Mouse (Mus musculus) T-cell, adult 2 months (primary cell): ENCODE measurements at regions not wholly inside any gene's neighbourhood (a gene's known extent, or its start where the extent isn't known, plus 50 kb on each side); places are given as distances from the start of the nearest gene placed in this dataset.
A peak's percentile ranks its signal among the peaks of the same experiment; 100 is the strongest.

Source experiments
- DNase-seq: peaks from one replicate; pipeline ENCODE4 v3.0.0; 2022; ENCODE audit warnings: low spot score

GRCm38 (mm10) chr15:36888351-36889069, 119.1 kb downstream of the Zfp706 start:
- DNase-seq: no peak

- DNase-seq: no peak
Observed at GRCm38 (mm10) chr15:36884671-36885365, 122.8 kb downstream of the Zfp706 start.

DNA sequence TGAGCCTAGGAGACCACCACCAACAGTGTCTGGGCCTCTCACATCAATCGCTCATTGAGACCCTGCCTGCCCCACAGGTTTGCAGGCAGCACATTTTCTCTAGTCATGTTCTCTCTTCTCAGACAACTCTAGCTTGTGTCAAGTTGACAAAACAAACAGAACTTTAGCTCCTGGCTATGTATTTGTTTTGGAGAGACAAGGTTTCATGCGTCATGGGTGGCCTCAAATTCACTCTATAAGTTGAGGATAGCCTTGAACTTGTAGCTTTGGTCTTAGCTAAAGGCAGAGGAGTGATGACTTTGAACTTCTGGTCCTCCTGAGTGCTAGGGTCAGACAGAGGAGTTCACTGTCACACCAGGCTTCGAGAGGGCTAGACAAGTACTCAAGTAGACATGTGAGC, 123.5 kb downstream of the Zfp706 start:
- DNase-seq: no peak

DNA sequence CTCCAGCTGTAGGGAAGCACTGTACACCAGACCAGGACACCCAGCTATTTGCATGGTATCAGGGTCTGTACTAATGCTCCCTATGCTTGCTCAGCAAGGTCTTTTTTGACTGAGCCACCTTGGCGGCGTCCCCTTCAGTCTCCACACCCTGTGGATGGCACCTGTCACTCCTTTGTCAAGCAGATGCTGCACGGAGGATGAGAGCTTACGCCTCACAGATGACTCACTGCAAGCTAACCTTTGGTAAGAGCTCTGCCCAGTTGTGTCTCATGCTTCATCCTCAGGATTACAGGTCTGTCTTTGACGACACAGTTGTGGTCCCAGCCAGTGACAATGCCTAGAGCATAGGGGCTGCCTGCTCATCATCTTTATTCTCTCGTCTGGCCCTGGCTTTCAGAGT, 124.4 kb downstream of the Zfp706 start:
- DNase-seq: no peak

DNA sequence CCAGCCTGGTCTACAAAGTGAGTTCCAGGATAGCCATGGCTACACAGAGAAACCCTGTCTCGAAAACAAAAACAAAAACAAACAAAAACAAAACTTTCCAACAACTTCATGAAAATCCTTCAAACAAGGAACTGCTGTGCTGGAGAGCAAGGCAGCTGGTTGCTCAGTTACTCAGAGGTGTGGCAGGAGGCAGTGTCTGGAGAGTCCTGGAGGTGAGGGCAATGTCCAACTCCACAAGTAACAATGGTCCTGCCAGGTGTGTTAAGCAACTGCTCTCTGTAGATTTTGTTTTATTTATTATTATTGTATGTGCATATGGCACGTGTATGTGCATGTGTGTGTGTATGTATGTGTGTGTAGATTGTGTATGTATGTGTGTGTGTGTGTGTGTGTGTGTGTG, 126.0 kb downstream of the Zfp706 start:
- DNase-seq: no peak

- no peak for DNase-seq
Observed at GRCm38 (mm10) chr15:36880602-36881001, 127.0 kb downstream of the Zfp706 start.

GRCm38 (mm10) chr15:36879587-36879986, 128.0 kb downstream of the Zfp706 start:
- no peak for DNase-seq

- no peak for DNase-seq
Observed at GRCm38 (mm10) chr15:36878960-36879359, 128.6 kb downstream of the Zfp706 start.

GRCm38 (mm10) chr15:36878276-36878675, 129.3 kb downstream of the Zfp706 start:
- no peak for DNase-seq

- DNase-seq: no peak
Observed at GRCm38 (mm10) chr15:36877501-36877900, 130.1 kb downstream of the Zfp706 start.

DNA sequence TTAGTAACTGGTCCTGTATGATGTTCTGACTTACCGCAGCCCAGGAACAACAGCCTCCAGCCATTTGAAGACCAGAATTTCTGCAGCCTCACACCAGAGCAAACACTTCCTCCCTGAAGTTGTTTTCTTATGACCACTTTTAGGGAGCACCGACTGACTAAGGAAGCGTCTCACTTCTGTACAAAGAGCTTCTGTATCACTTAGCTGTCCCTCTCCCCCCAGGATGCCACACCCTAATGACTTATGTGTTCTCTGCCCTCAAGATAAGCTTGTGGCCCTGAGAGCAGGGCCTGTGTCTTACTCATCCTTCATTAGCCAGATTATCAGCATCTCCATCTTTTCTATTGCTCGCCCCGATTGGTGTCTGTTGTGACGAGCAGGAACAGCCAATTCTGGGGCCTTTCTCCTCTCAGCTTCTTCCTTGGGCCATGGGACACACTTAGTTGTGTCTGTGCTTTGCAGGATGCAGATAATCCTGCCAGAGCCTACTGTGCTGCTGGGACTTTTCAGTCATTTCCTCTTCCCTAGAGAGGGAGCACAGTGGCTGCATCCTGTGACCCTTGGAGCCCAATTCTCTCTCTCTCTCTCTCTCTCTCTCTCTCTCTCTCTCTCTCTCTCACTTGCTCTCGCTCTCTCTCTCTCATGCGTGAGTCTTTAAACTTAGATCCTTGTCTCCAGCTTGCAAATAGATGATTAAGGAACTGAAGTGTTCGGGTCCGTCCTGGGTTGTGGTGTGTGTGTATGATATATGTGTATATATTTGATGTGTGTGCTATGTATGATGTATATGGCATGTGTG, 131.4 kb downstream of the Zfp706 start:
- DNase-seq: no peak

- DNase-seq: no peak
Observed at GRCm38 (mm10) chr15:36874555-36874954, 133.0 kb downstream of the Zfp706 start.

- no peak for DNase-seq
Observed at GRCm38 (mm10) chr15:36873884-36874243, 133.7 kb downstream of the Zfp706 start.

DNA sequence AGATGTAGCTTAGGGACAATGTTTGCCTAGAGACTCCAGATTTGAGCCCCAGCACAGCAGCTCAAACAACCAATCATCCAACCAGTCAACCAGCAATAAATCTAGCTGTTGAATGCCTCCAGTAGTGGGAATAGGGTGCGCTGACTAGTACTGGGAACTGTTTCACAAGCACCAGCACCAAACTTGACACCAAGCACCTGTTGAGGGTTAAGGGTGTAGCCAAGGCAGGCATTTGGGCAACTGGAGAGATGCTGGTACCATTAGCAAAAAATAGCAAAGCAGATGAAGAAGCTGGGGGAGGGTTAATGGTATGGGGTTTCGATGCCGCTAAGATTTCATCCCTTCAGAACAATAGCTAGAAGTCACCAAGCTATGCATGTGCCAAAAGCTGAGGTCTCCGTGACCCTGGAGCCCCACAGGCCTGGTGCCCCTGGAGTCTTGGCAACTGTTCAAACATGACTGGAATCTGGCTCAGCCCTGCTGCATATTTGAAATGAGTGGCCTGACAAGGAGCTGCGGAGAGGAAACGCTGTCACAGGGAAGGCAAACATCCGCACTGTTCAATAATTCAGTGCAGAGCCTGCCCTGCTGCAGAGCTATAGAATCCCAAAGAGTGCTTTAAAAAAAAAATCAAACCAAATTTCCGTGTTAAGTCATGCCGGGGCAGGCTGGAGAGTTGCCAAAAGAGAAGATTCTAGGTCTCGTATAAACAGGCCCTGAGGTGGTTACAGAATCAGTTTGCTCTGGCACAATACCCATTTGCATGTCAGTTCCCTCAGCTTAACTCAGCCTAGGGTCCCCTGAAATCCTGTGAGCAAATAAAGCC, 134.3 kb downstream of the Zfp706 start:
- no peak for DNase-seq

- no peak for DNase-seq
Observed at GRCm38 (mm10) chr15:36872566-36872965, 135.0 kb downstream of the Zfp706 start.

DNA sequence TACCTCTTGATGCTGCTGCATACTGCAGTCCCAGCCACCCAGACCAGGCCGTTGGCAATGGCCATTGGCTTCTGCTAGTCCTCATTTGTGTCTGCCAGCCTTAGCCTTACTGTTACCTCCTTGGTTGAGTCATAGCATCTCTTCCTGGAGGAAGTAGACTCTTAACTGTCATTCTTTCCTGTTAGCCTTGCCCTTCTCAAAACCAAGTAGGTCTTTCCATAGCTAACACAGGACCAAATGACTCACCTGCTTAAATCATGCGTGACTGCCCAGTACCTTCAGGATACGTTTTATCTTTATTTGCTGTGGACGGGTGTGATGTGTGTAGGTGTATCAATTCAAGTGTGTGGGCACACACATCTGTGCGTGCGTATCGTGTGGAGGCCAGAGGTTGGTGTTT, 136.9 kb downstream of the Zfp706 start:
- DNase-seq: no peak

DNA sequence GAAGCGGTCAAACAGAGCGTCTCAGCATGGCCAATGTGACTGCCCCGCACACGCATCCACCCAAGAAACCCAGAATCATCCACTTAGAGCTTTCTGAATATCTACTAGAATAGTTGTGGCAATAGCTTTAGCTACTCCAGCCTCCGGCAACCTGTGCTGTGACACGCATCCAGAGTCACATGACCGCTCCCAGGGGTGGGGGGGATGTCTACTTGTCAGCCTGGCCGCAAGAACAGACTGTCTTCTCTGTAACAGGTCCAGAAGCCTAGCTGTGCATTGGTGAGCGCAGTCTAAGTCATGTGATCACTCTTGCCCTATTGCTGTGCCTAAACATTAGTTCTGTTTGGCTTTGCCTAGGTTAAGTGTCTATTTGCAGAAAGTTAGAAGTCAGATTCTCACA, 137.5 kb downstream of the Zfp706 start:
- DNase-seq: no peak

DNA sequence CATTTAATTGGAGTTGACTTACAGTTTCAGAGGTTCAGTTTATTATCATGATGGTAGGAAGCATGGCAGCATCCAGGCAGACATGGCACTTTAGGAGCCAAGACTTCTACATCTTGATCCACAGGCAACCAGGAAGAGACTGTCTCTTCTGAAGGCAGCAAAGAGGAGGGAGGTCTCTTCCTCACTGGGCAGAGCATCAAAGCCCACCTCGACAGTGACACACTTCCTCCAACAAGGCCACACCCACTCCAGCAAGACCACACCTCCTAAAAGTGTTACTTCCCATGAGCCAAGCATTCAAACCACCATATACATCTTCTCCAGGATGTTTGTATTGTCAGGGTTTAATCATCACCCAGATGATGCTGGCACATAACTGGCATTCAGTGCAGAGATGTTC, 141.5 kb downstream of the Zfp706 start:
- DNase-seq: peak; percentile 52

DNA sequence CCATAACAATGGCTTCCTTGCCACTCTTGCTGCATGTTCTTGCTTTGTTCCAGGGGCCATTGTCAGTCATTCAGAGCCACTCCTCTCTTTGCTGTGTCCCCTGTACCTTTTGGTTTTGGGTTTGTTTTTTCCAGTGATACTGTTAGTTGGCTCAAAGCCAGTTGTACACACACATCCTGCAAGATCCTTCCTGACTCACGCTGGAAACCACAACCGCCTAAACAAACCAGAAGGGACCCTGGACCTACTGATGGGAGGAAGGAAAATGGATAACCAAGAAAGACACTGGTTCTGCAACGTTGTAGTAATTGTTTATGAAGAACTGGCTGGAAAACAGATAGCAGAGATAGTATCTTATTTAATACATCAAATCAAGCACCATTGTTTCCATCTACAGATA, 142.2 kb downstream of the Zfp706 start:
- no peak for DNase-seq

DNA sequence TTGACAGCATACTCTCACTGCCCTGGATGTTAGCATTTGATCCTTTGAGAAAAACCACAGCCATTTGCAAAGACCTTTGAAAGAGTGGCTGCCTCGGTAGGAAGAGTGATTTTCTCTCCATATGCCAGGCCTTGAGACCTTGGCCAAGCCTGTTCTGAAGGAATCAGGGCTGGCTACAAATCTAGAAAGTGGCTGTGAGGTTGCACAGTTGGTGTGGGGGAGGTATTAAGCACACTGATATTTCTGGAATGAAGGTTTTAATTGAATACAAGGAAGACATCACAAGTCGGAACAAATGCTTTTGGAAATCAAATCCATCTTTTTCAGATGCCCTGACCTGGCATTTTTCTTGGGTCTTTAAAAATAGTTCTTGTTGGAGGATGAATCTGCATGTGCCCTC, 143.5 kb downstream of the Zfp706 start:
- no peak for DNase-seq

DNA sequence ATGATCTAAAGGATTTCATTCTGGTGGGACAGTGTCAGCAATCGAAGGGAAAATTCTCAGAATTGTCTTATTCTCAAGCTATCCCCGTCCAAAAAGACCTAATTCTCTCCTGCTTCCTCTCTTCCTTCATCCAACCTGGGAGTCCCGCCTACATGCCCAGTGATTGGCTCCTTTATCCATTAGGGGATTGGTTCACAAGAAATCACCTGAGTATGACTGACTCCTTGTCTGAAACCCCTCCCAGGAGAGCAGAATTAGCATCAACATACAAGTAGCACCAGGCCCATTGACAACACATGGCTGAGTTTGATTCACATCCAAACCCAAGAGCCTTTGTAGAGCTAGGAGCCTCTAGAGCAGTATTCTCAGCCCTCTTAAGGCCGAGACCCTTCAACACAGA, 148.9 kb downstream of the Zfp706 start:
- no peak for DNase-seq

GRCm38 (mm10) chr15:36857622-36858021, 150.0 kb downstream of the Zfp706 start:
- no peak for DNase-seq
